Mouse (Mus musculus): ENCODE data around the gene Gucd1.

GRCm38 (mm10) chr10:75405916-75406315, 111.9 kb downstream of the Gucd1 start:
- TF ChIP-seq CTCF (IDR thresholded peaks at IDR 0.05; ENCODE audit: low read depth, low read length) (no peak), POLR2A (IDR thresholded peaks at IDR 0.05; ENCODE audit: borderline replicate concordance, low read depth, low read length) (no peak)
